Mouse (Mus musculus) forebrain, embryonic 12.5 days (tissue): ENCODE measurements around the gene Elmo2. TPM values are rescaled to one million over a fixed set of nuclear protein-coding genes. Genes with fewer than 3 reads are reported as not detected.

Source experiments
- ATAC-seq: fragments of 200-750 bp; cut with Nextera tagmentation; 2 replicates; pipeline ENCODE4 v1.8.0; 2017; ENCODE audit warnings: moderate TSS enrichment; ENCODE audit not compliant: low FRiP score
- H3K27ac ChIP-seq: fragments of 300-500 bp; sonication (generic); 2 replicates; pipeline ENCODE4 v1.5.1; 2016; ENCODE audit warnings: mild to moderate bottlenecking
- H3K27me3 ChIP-seq: fragments of 300-500 bp; sonication (generic); 2 replicates; pipeline ENCODE4 v1.6.1; 2016; ENCODE audit warnings: mild to moderate bottlenecking
- H3K36me3 ChIP-seq: fragments of 300-500 bp; sonication (generic); replicated peaks from 2 replicates; pipeline ENCODE4 v1.6.1; 2016; ENCODE audit warnings: mild to moderate bottlenecking
- H3K4me1 ChIP-seq: fragments of 300-500 bp; sonication (generic); 2 replicates; pipeline ENCODE4 v1.6.1; 2016
- H3K4me2 ChIP-seq: fragments of 300-500 bp; sonication (generic); 2 replicates; pipeline ENCODE4 v1.6.1; 2016; ENCODE audit warnings: mild to moderate bottlenecking, moderate library complexity
- H3K4me3 ChIP-seq: fragments of 300-500 bp; sonication (generic); replicated peaks from 2 replicates; pipeline ENCODE4 v1.5.1; 2016; ENCODE audit warnings: mild to moderate bottlenecking
- H3K9ac ChIP-seq: fragments of 300-500 bp; sonication (generic); 2 replicates; pipeline ENCODE4 v1.6.1; 2016; ENCODE audit warnings: mild to moderate bottlenecking
- H3K9me3 ChIP-seq: fragments of 300-500 bp; sonication (generic); 2 replicates; pipeline ENCODE4 v1.6.1; 2016
- whole genome bisulfite sequencing: fragments of 180-500 bp; shearing (Covaris S2); methylation state at CpG from one replicate; pipeline ENCODE4 v1.1.7; 2016; 5-methylcytosine and 5-hydroxymethylcytosine counted together
- polyA plus RNA-seq: library from polyadenylated mRNA; unstranded; fragments of >200 nt; fragmentation: Nextera tagmentation; extraction: Ambion mirVana; gene quantifications from 2 replicates; pipeline ENCODE4 v1.2.1, GENCODE M21; 2016

Elmo2 gene
- polyA plus RNA-seq, 1 experiment from 2014 or later, result 94.6 TPM

DNA sequence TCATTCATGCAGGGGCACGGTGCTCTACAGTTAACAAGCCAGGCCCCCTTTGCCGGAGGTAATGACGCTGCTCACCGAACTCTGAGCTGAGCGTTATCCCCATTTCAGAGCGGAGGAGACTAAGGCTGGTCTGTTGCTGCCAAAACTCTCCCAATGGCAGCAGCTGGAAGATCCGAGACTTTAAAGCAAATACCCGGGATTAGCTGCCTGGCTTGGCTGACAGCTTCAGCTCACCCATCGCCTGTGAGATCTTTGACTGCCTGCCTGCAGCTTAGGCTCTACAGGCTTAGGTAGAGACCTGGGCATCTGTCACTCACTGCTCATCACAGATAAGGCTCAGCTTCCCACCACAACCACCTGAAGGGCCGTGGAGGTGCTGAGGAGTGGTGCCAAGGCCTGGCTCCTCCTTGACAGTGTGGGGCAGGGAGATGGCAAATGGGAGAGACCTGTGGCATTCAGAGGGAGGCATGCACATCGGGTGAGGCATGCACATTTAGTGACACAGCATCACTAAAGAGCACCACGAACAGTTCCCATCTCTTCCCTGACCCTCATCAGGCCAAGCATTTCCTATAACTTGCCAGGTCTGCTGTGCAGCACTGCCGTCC, 15.4 kb downstream of the Elmo2 start:
- no peak overlapping the region for H3K4me2 ChIP-seq
- WGBS, result 23% methylated on average over 13 of the region's 13 CpGs
- H3K4me1 ChIP-seq, result peaks cover 52% of the 10 kb centered on the region
- peak overlapping the region; percentile 43; the same call in 1 of the 2 replicates for H3K27ac ChIP-seq
- no peak for ATAC-seq
- H3K4me3 ChIP-seq, result no peak overlapping the region
- no peaks in the 10 kb centered on the region for H3K9me3 ChIP-seq
- H3K36me3 ChIP-seq, result peaks cover 84% of the 10 kb centered on the region
- H3K9ac ChIP-seq, result 0 out of 2 replicates have a peak overlapping the region, but pooled peaks have one; percentile 25
- H3K27me3 ChIP-seq, result peaks cover 33% of the 10 kb centered on the region

DNA sequence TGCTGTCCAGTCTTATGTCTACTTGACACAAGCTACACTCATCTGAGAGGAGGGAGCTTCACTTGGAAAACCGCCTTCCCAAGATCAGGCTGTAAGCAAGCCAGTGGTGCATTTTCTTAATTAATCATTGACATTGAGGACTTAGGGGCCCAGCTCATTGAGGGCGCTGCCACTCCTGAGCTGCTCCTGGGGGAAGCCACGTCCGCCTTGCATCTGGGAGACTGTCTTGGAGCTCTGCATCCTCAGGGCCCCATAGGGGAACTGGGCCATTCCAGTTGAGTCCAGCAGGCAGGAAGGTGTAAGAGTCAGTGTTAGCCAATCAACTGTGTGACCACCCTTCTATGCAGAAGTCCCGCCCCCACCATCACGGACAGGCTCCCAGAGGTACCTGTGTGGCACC, 18.5 kb downstream of the Elmo2 start:
- peaks cover 12% of the 10 kb centered on the region for H3K27me3 ChIP-seq
- no peak overlapping the region for H3K9ac ChIP-seq
- peaks cover 83% of the 10 kb centered on the region for H3K36me3 ChIP-seq
- no peak overlapping the region for H3K27ac ChIP-seq
- no peak overlapping the region for H3K4me3 ChIP-seq
- whole genome bisulfite sequencing, result 88% methylated on average over 6 of the region's 6 CpGs
- H3K4me1 ChIP-seq, result peaks cover 32% of the 10 kb centered on the region
- H3K4me2 ChIP-seq, result no peak overlapping the region
- ATAC-seq, result no peak
- H3K9me3 ChIP-seq, result no peaks in the 10 kb centered on the region

- Histone ChIP-seq H3K36me3 (peaks cover 85% of the 10 kb centered on the region), H3K9ac (no peak overlapping the region), H3K4me2 (no peak overlapping the region), H3K4me1 (peaks cover 26% of the 10 kb centered on the region), H3K9me3 (no peaks in the 10 kb centered on the region), H3K4me3 (no peak overlapping the region), H3K27me3 (no peaks in the 10 kb centered on the region), H3K27ac (no peak overlapping the region)
- WGBS, result 95% methylated on average over 8 of the region's 8 CpGs
- no peak for ATAC-seq
Observed at GRCm38 (mm10) chr2:165305438-165305837, 20.8 kb downstream of the Elmo2 start.

DNA sequence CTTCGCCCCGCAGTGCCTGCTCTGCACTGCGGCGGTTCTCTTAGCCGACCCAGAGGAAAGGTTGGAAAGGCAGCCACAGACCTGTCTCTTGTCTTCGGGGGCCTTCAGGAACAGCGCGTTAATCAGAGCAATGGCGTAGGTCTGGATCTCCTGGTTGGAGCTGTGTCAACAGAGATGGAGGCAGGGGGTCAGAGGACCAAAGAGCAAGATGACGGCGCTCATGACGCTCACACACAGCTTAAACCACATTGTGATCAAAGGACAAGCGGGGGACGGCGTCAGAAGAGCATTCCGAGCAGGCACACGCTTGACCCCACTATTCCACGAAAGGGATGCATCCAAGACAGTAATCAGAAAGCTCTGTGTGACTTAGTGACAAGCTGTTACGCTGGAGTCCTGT, 21.5 kb downstream of the Elmo2 start:
- Histone ChIP-seq H3K4me1 (peaks cover 19% of the 10 kb centered on the region), H3K4me3 (no peak overlapping the region), H3K27me3 (no peaks in the 10 kb centered on the region), H3K27ac (no peak overlapping the region), H3K4me2 (no peak overlapping the region), H3K9me3 (no peaks in the 10 kb centered on the region), H3K36me3 (peaks cover 87% of the 10 kb centered on the region), H3K9ac (no peak overlapping the region)
- ATAC-seq, result no peak
- WGBS, result 91% methylated on average over 19 of the region's 19 CpGs

DNA sequence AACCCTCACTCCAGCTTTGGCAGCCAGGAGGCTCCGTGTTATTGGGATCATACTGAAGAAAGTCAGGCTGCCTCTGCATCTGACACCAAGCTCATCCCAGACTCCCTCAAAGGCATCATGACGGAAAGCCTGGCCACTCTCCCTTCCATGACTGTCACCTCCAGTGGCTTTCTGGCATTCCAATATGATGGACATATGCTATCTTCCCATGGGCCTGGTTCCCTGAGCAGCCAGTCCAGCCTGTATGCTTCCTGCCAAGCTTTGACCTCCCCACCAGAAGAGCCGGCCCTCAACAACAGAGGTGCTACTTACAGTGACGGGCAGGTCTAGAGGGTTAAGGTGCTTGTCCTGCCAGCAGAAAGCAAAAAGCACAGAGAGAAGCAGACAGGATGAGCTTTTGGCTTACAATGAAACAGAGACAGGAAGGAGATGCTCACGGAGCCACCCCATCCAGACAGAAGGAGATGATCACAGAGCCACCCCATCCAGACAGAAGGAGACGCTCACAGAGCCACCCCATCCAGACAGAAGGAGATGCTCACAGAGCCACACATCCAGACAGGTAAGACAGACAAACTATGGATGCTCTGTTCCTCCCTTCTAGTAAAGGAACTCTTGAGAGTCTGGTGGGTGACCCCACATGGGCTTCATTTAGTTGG, 22.8 kb downstream of the Elmo2 start:
- no peak overlapping the region for H3K4me2 ChIP-seq

DNA sequence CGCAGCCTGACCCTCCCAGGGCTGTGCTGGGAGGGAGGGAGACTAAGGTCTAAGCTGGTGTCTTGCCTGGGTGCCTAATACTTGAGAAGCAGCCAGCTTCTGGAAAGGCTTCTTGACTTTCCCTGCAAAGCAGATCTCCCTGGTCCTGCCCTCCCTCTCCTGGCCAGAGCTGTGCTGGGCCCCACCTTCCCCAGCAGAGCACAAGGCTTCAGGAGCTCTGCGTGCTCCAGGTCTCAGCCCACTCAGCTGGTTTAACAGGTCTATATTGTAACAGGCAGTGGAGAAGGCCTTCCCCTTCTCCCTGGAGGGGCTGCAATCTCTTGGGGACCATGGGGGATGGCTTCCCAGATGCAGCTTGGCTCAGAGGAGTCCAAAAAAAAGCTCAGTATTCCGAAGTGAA, 24.9 kb downstream of the Elmo2 start:
- H3K9ac ChIP-seq, result no peak overlapping the region
- peaks cover 91% of the 10 kb centered on the region for H3K36me3 ChIP-seq
- peak overlapping the region; percentile 26; the same call in 1 of the 2 replicates for H3K27ac ChIP-seq
- peaks cover 9% of the 10 kb centered on the region for H3K4me1 ChIP-seq
- WGBS, result 53% methylated on average over 3 of the region's 3 CpGs
- H3K27me3 ChIP-seq, result no peaks in the 10 kb centered on the region
- ATAC-seq, result no peak
- no peaks in the 10 kb centered on the region for H3K9me3 ChIP-seq
- H3K4me3 ChIP-seq, result no peak overlapping the region
- H3K4me2 ChIP-seq, result no peak overlapping the region

More for the DNA sequence above, 22.8 kb downstream of the Elmo2 start:
- WGBS, result 88% methylated on average over 6 of the region's 6 CpGs
- Histone ChIP-seq H3K4me1 (peaks cover 9% of the 10 kb centered on the region), H3K27ac (no peak overlapping the region), H3K9ac (no peak overlapping the region), H3K9me3 (no peaks in the 10 kb centered on the region), H3K4me3 (no peak overlapping the region), H3K27me3 (no peaks in the 10 kb centered on the region), H3K36me3 (peaks cover 86% of the 10 kb centered on the region)
- ATAC-seq, result no peak

DNA sequence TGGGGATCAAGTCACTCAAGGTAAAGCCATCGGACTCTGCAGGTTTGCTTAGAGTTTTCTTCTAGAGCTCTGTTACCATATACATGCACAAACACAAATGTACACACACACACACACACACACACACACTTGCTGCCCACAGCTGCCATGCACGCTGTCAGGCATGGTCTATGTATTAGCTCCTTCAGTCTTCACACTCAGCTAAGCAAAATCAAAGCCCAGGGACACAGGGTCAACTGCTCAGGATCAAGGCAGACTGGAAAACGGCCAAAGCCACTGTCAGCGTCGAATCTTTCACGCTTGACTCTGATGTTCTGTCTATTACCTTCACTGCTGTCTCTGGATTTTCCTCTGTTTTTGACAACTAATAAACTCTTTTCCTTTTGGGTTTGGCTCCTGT, 25.4 kb downstream of the Elmo2 start:
- H3K27me3 ChIP-seq, result no peaks in the 10 kb centered on the region
- H3K4me3 ChIP-seq, result no peak overlapping the region
- H3K36me3 ChIP-seq, result peaks cover 96% of the 10 kb centered on the region
- no peak for ATAC-seq
- WGBS, result 78% methylated on average over 6 of the region's 6 CpGs
- no peaks in the 10 kb centered on the region for H3K9me3 ChIP-seq
- H3K9ac ChIP-seq, result no peak overlapping the region
- no peak overlapping the region for H3K4me2 ChIP-seq
- peaks cover 9% of the 10 kb centered on the region for H3K4me1 ChIP-seq
- H3K27ac ChIP-seq, result 0 out of 2 replicates have a peak overlapping the region, but pooled peaks have one; percentile 8

DNA sequence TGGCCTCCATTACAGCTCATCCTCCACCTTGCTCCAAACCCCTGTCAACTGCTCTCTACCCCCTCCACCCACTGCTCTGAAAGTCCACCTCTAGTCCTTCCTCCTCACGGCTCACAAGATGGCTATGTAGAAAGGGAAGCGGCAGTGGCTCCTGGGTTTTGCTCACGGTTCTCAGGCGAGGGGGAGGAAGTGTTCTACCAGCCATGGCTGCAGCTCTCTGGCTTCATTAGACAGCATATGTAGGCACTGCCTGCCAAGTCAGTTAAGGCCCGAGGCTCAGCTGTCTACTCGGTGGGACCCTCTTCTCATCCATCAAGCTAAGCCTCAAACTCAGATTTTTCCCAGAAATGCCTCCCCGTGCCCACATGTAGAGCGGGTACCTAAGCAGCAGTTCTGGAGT, 25.9 kb downstream of the Elmo2 start:
- Histone ChIP-seq H3K9ac (no peak overlapping the region), H3K36me3 (peaks cover 96% of the 10 kb centered on the region), H3K4me2 (no peak overlapping the region), H3K27me3 (no peaks in the 10 kb centered on the region), H3K9me3 (no peaks in the 10 kb centered on the region), H3K27ac (0 out of 2 replicates have a peak overlapping the region, but pooled peaks have one; percentile 8), H3K4me3 (no peak overlapping the region), H3K4me1 (peaks cover 9% of the 10 kb centered on the region)
- 84% methylated on average over 8 of the region's 8 CpGs for WGBS
- ATAC-seq, result no peak

- WGBS, result 94% methylated on average over 11 of the region's 11 CpGs
- peaks cover 9% of the 10 kb centered on the region for H3K4me1 ChIP-seq
- H3K9me3 ChIP-seq, result no peaks in the 10 kb centered on the region
- no peak for ATAC-seq
- no peak overlapping the region for H3K4me2 ChIP-seq
- H3K9ac ChIP-seq, result no peak overlapping the region
- no peak overlapping the region for H3K27ac ChIP-seq
- peaks cover 94% of the 10 kb centered on the region for H3K36me3 ChIP-seq
- no peaks in the 10 kb centered on the region for H3K27me3 ChIP-seq
- H3K4me3 ChIP-seq, result no peak overlapping the region
Observed at GRCm38 (mm10) chr2:165297429-165297828, 28.9 kb downstream of the Elmo2 start.

- H3K9ac ChIP-seq, result no peak overlapping the region
- 90% methylated on average over 18 of the region's 18 CpGs for WGBS
- H3K4me2 ChIP-seq, result no peak overlapping the region
- peaks cover 8% of the 10 kb centered on the region for H3K4me1 ChIP-seq
- H3K27me3 ChIP-seq, result no peaks in the 10 kb centered on the region
- ATAC-seq, result no peak
- peaks cover 94% of the 10 kb centered on the region for H3K36me3 ChIP-seq
- no peaks in the 10 kb centered on the region for H3K9me3 ChIP-seq
- H3K4me3 ChIP-seq, result no peak overlapping the region
- no peak overlapping the region for H3K27ac ChIP-seq
Observed at GRCm38 (mm10) chr2:165296571-165296970, 29.7 kb downstream of the Elmo2 start.

GRCm38 (mm10) chr2:165288315-165289031, 37.8 kb downstream of the Elmo2 start:
- peaks cover 44% of the 10 kb centered on the region for H3K36me3 ChIP-seq
- H3K4me1 ChIP-seq, result peaks cover 25% of the 10 kb centered on the region
- H3K27me3 ChIP-seq, result no peaks in the 10 kb centered on the region
- no peak; the same call in 1 of the 2 replicates for ATAC-seq
- 65% methylated on average over 18 of the region's 18 CpGs for WGBS
- H3K9me3 ChIP-seq, result no peaks in the 10 kb centered on the region
- H3K4me3 ChIP-seq, result peak overlapping the region; percentile 78
- H3K4me2 ChIP-seq, result peak overlapping the region; percentile 92
- H3K9ac ChIP-seq, result peak overlapping the region; percentile 78
- peak overlapping the region; percentile 78 for H3K27ac ChIP-seq

DNA sequence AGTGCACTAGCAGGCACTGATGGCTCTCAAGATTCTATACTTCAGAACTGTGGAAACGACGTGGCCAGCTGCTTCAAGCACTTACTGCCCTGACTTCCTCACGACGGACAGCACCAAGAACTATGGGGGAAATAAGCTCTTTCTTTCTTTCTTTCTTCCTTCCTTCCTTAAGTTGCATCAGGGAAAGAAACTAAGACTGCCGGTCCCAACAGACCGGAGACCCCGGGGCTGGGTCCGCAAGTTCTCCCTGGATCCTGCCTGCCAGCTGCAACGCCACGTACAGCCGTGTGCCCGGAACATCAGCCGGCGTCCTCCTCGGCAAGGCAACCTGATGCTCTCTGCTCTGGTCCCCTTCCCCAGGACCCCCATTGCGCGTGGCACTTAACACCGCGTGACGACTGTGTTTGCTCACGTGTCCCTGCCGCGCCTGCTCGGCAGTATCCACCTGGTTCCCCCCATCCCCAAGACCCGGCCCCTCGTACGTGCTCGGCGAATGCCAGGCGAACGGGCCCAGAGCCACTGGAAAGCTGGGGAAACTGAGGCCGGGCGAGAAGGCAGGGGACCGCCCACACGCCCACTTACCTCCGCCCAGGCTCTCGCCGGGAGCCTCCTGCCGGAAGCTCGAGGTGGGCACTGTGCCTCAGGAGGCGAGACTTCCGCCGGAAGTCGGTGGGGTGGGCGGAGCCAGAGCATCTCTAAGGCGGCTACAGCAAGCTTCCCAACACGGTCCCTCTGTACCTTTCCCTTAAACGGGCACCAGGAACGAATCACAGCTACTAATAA, 38.9 kb downstream of the Elmo2 start, which contains the start of gene Slc35c2:
Gene Slc35c2, minus strand, starts transcription at position 668 of the 783 bp plus-strand sequence.
- peak within 1 kb of the TSS; percentile 78 for H3K27ac ChIP-seq
- H3K27me3 ChIP-seq, result no peaks in the 10 kb centered on the region
- H3K4me3 ChIP-seq, result peak within 1 kb of the TSS; percentile 78
- peak; percentile 93 for ATAC-seq
- H3K36me3 ChIP-seq, result peaks cover 46% of the 10 kb centered on the region
- peaks cover 25% of the 10 kb centered on the region for H3K4me1 ChIP-seq
- H3K9me3 ChIP-seq, result no peaks in the 10 kb centered on the region
- H3K9ac ChIP-seq, result peak within 1 kb of the TSS; percentile 78
- WGBS, result 1% methylated on average over 49 of the region's 49 CpGs
- H3K4me2 ChIP-seq, result peak within 1 kb of the TSS; percentile 92
